Mouse (Mus musculus) ZHBTc4 (cell line): ENCODE data around the gene Cdh22.

Experiments
- DNase-seq: peaks from one replicate; pipeline ENCODE4 v3.0.0-alpha.2; 2011; ENCODE audit warnings: low read depth, low spot score

Gene Cdh22

GRCm38 (mm10) chr2:165250903-165251302, 16.2 kb upstream of the Cdh22 start:
- DNase-seq: no peak

- no peak for DNase-seq
Observed at GRCm38 (mm10) chr2:165248967-165249366, 14.3 kb upstream of the Cdh22 start.

- DNase-seq: no peak
Observed at GRCm38 (mm10) chr2:165246349-165246748, 11.7 kb upstream of the Cdh22 start.

GRCm38 (mm10) chr2:165243122-165243720, 8.6 kb upstream of the Cdh22 start:
- no peak for DNase-seq

GRCm38 (mm10) chr2:165242575-165242974, 7.9 kb upstream of the Cdh22 start:
- DNase-seq: no peak

- DNase-seq: no peak
Observed at GRCm38 (mm10) chr2:165241786-165242185, 7.1 kb upstream of the Cdh22 start.

- no peak for DNase-seq
Observed at GRCm38 (mm10) chr2:165240371-165240770, 5.7 kb upstream of the Cdh22 start.

GRCm38 (mm10) chr2:165239533-165240144, 5.0 kb upstream of the Cdh22 start:
- DNase-seq: peak; percentile 69

GRCm38 (mm10) chr2:165238416-165239145, 3.9 kb upstream of the Cdh22 start:
- DNase-seq: no peak

GRCm38 (mm10) chr2:165234291-165234612, 401 bp downstream of the Cdh22 start:
- DNase-seq: no peak

- DNase-seq: peak; percentile 69
Observed at GRCm38 (mm10) chr2:165233491-165234290, 962 bp downstream of the Cdh22 start.

- no peak for DNase-seq
Observed at GRCm38 (mm10) chr2:165229050-165229449, 5.6 kb downstream of the Cdh22 start.

GRCm38 (mm10) chr2:165223837-165224236, 10.8 kb downstream of the Cdh22 start:
- DNase-seq: no peak

- DNase-seq: peak; percentile 84
Observed at GRCm38 (mm10) chr2:165221952-165222351, 12.7 kb downstream of the Cdh22 start.

- DNase-seq: no peak
Observed at GRCm38 (mm10) chr2:165220347-165220945, 14.2 kb downstream of the Cdh22 start.

- DNase-seq: no peak
Observed at GRCm38 (mm10) chr2:165218954-165219353, 15.7 kb downstream of the Cdh22 start.

- no peak for DNase-seq
Observed at GRCm38 (mm10) chr2:165217361-165218149, 17.1 kb downstream of the Cdh22 start.

GRCm38 (mm10) chr2:165215103-165215951, 19.3 kb downstream of the Cdh22 start:
- DNase-seq: peak; percentile 86

GRCm38 (mm10) chr2:165211426-165212079, 23.1 kb downstream of the Cdh22 start:
- DNase-seq: no peak

GRCm38 (mm10) chr2:165210948-165211347, 23.7 kb downstream of the Cdh22 start:
- DNase-seq: no peak
